Mouse (Mus musculus) hematopoietic stem cell, adult 5-6 weeks (primary cell): Measurements from ENCODE around the gene Acot5. TPM values are rescaled to one million over a fixed set of nuclear protein-coding genes. Genes with fewer than 3 reads are reported as not detected.
"Not testable (repeated sequence)": the region's sequence is repeated elsewhere in the genome, so short reads cannot be mapped to it uniquely, and the experiment has no call there.

Source experiments
- ATAC-seq, 2 experiments: fragments of 125-278 bp in 1 of 2; replicated peaks in 1 of 2; 2 replicates each; pipeline ENCODE4 v1.8.0; 2016 to 2017; ENCODE audit warnings: inconsistent platforms in 2 of 2, mild to moderate bottlenecking in 2 of 2, moderate number of reproducible peaks in 2 of 2, low read depth in 1 of 2, moderate TSS enrichment in 1 of 2; ENCODE audit not compliant: low FRiP score in 2 of 2, poor library complexity in 2 of 2, severe bottlenecking in 2 of 2, insufficient read depth in 1 of 2, low TSS enrichment in 1 of 2
- total RNA-seq: library from RNA; stranded (forward); fragments of 172-1452, 232-1000 nt; gene quantifications from 2 replicates; pipeline ENCODE4 v1.2.3, GENCODE M21; 2017

Acot5 gene
- total RNA-seq, 1 experiment from 2014 or later = not detected

GRCm38 (mm10) chr12:84052609-84053008 is 16.5 kb upstream of the Acot5 start:
- ATAC-seq = no peak

GRCm38 (mm10) chr12:84053173-84053572 is 16.0 kb upstream of the Acot5 start:
- ATAC-seq = no peak

- ATAC-seq = peak in 1 of 2 experiments; percentile 42; a peak in 2 of 4 replicates
These were observed 15.3 kb upstream of the Acot5 start for GRCm38 (mm10) chr12:84053679-84054391.

- peak; percentile 60 to 73; a peak in 2 of 4 replicates for ATAC-seq
These were observed 8.2 kb upstream of the Acot5 start for GRCm38 (mm10) chr12:84060946-84061345.

- no peak for ATAC-seq
These were observed 6.8 kb upstream of the Acot5 start for GRCm38 (mm10) chr12:84062336-84062735.

GRCm38 (mm10) chr12:84063228-84063627 is 5.9 kb upstream of the Acot5 start:
- no peak for ATAC-seq

- no peak for ATAC-seq
These were observed 5.3 kb upstream of the Acot5 start for GRCm38 (mm10) chr12:84063833-84064232.

GRCm38 (mm10) chr12:84064621-84065020 is 4.5 kb upstream of the Acot5 start:
- no peak for ATAC-seq

- no peak for ATAC-seq
These were observed 1.4 kb upstream of the Acot5 start for GRCm38 (mm10) chr12:84067752-84068151.

GRCm38 (mm10) chr12:84068296-84068695 is 829 bp upstream of the Acot5 start:
- ATAC-seq = no peak

- ATAC-seq = not testable (repeated sequence)
These were observed 457 bp downstream of the Acot5 start for GRCm38 (mm10) chr12:84069582-84069981.

GRCm38 (mm10) chr12:84071696-84072095 is 2.6 kb downstream of the Acot5 start:
- no peak for ATAC-seq

GRCm38 (mm10) chr12:84077371-84077990 is 8.4 kb downstream of the Acot5 start:
- ATAC-seq = no peak

GRCm38 (mm10) chr12:84083842-84084241 is 14.7 kb downstream of the Acot5 start:
- ATAC-seq = no peak

GRCm38 (mm10) chr12:84084581-84084980 is 15.5 kb downstream of the Acot5 start:
- no peak for ATAC-seq

- ATAC-seq = not testable (repeated sequence)
These were observed 25.5 kb downstream of the Acot5 start for GRCm38 (mm10) chr12:84094666-84095065.

GRCm38 (mm10) chr12:84099605-84100004 is 30.5 kb downstream of the Acot5 start:
- ATAC-seq = no peak

GRCm38 (mm10) chr12:84100071-84100470 is 30.9 kb downstream of the Acot5 start:
- ATAC-seq = no peak
